Comparison of ENCODE assay signal across 27 mouse cellular contexts in genomic region chr9:101235786-101236185, GRCm38 (mm10). TPM values are rescaled to one million over a fixed set of nuclear protein-coding genes. Genes with fewer than 3 reads are reported as not detected.
A peak's percentile ranks its signal among the peaks of the same experiment; 100 is the strongest.
DNase-seq lines count a peak whose midpoint lies in the region; ATAC-seq and TF ChIP-seq lines count a peak whose summit lies in the region.
"Had no signal": no experiment of that assay in that cellular context is flagged by ENCODE, and none has a peak within 500 bp of the region (broad histone marks: within the 10 kb centered on the region; RNA-seq: fewer than 3 reads in every experiment).

No protein-coding gene starts in this region.

- no peak for TF ChIP-seq EP300 in heart, postnatal 0 days (IDR thresholded peaks at IDR 0.05; ENCODE audit: low read depth)

- DNase-seq in gastrocnemius, adult 2 months = no peak
- DNase-seq in gastrocnemius, adult 8-10 months (ENCODE audit: low spot score in 2 of 2) = no peak
- peak; percentile 25 for DNase-seq in heart, postnatal 0 days (ENCODE audit: low spot score)
- no peak for DNase-seq in kidney, postnatal 36 days
- no peak for DNase-seq in yolk sac, embryonic 10.5 days (ENCODE audit: low spot score)
- DNase-seq: adrenal gland, adult 8-10 months; adrenal gland, postnatal 14 days; adrenal gland, postnatal 36 days; cerebellum, adult 11-12 months; cerebellum, adult 2 months; cerebellum, adult 9-10 months; cerebellum, postnatal 10 days; cerebellum, postnatal 25 days had no signal

- intact Hi-C loops in gastrocnemius, adult 2 months (cut with DNase I) = no loop called here

- 43% methylated on average over 2 of the region's 2 CpGs for WGBS in heart, postnatal 0 days
- 53% methylated on average over 2 of the region's 2 CpGs for WGBS in heart, embryonic 11.5 days (ENCODE audit: insufficient replicate concordance)

- H3K4me3 ChIP-seq in gastrocnemius, adult 2 months = no peak overlapping the region
- no peak overlapping the region for H3K4me3 ChIP-seq in heart, postnatal 0 days (ENCODE audit: low read depth, low read length)
- H3K4me3 ChIP-seq in heart, embryonic 11.5 days (ENCODE audit: low read depth, low read length) = no peak overlapping the region
- H3K4me3 ChIP-seq in myocyte = no peak overlapping the region
- H3K4me3 ChIP-seq: embryonic facial prominence, embryonic 12.5 days; embryonic facial prominence, embryonic 15.5 days; erythroblast, embryonic 14.5 days; forebrain, embryonic 10.5 days; forebrain, embryonic 12.5 days had no signal

- no peaks in the 10 kb centered on the region for H3K27me3 ChIP-seq in heart, postnatal 0 days (ENCODE audit: control insufficient read depth, insufficient read depth, low read length)
- H3K27me3 ChIP-seq in heart, embryonic 11.5 days (ENCODE audit: control insufficient read depth, insufficient read depth, low read length) = no peaks in the 10 kb centered on the region
- H3K27me3 ChIP-seq in myocyte (ENCODE audit: control insufficient read depth, insufficient read depth, insufficient read length) = no peaks in the 10 kb centered on the region
- H3K27me3 ChIP-seq: CH12.LX; embryonic facial prominence, embryonic 12.5 days; embryonic facial prominence, embryonic 15.5 days; forebrain, embryonic 12.5 days; Patski had no signal

- H3K9ac ChIP-seq in heart, postnatal 0 days (replicated peaks; ENCODE audit: low read depth, low read length) = no peak overlapping the region
- H3K9ac ChIP-seq in heart, embryonic 11.5 days (ENCODE audit: low read depth, low read length) = no peak overlapping the region
- H3K9ac ChIP-seq: embryonic facial prominence, embryonic 12.5 days; embryonic facial prominence, embryonic 15.5 days; forebrain, embryonic 12.5 days had no signal

- H3K4me2 ChIP-seq in heart, postnatal 0 days (ENCODE audit: low read depth, low read length) = no peak overlapping the region
- no peak overlapping the region for H3K4me2 ChIP-seq in heart, embryonic 11.5 days
- no peak overlapping the region for H3K4me2 ChIP-seq in myocyte (ENCODE audit: low read depth)
- H3K4me2 ChIP-seq: embryonic facial prominence, embryonic 12.5 days; embryonic facial prominence, embryonic 15.5 days; forebrain, embryonic 12.5 days had no signal

- H3K9me3 ChIP-seq in heart, postnatal 0 days (replicated peaks; ENCODE audit: control insufficient read depth, low read length) = no peaks in the 10 kb centered on the region
- no peaks in the 10 kb centered on the region for H3K9me3 ChIP-seq in heart, embryonic 11.5 days (replicated peaks; ENCODE audit: control insufficient read depth, low read length)
- H3K9me3 ChIP-seq: embryonic facial prominence, embryonic 12.5 days; embryonic facial prominence, embryonic 15.5 days; forebrain, embryonic 10.5 days; forebrain, embryonic 12.5 days; G1E had no signal

- H3ac ChIP-seq in myocyte (ENCODE audit: control insufficient read depth, insufficient read length) = no peak overlapping the region

- peak; percentile 4; the same call in 1 of the 2 replicates for ATAC-seq in heart, postnatal 0 days (ENCODE audit: insufficient read depth, low read depth)
- ATAC-seq in heart, embryonic 11.5 days (replicated peaks; ENCODE audit: insufficient number of reproducible peaks, low FRiP score, low TSS enrichment) = no peak
- ATAC-seq: activated CD4-positive, CD25-positive, alpha-beta regulatory T cell, adult 4 months; CD4-positive, CD25-positive, alpha-beta regulatory T cell, adult 4 months; forebrain, embryonic 14.5 days; forebrain, embryonic 16.5 days; Patski had no signal

- peaks cover 28% of the 10 kb centered on the region for H3K79me2 ChIP-seq in myocyte (ENCODE audit: control insufficient read depth, insufficient read depth)

- TF ChIP-seq CTCF in gastrocnemius, adult 2 months (IDR thresholded peaks at IDR 0.05) = peak; percentile 26; the same call in 1 of the 2 replicates
- peak; percentile 19; the same call in 1 of the 2 replicates for TF ChIP-seq CTCF in heart, postnatal 0 days (IDR thresholded peaks at IDR 0.05; ENCODE audit: low read depth)

- H3K4me1 ChIP-seq in heart, postnatal 0 days (ENCODE audit: control insufficient read depth, insufficient read depth) = peaks cover 6% of the 10 kb centered on the region; the same call in 1 of the 2 replicates
- no peaks in the 10 kb centered on the region for H3K4me1 ChIP-seq in heart, embryonic 11.5 days (ENCODE audit: control insufficient read depth, insufficient read depth, low read length)
- H3K4me1 ChIP-seq: embryonic facial prominence, embryonic 12.5 days; embryonic facial prominence, embryonic 15.5 days; forebrain, embryonic 10.5 days; forebrain, embryonic 12.5 days had no signal

- H3K27ac ChIP-seq in gastrocnemius, adult 2 months = peak overlapping the region; percentile 67
- no peak overlapping the region for H3K27ac ChIP-seq in heart, postnatal 0 days (ENCODE audit: low read depth)
- no peak overlapping the region for H3K27ac ChIP-seq in heart, embryonic 11.5 days (ENCODE audit: low read depth, low read length)
- H3K27ac ChIP-seq: embryonic facial prominence, embryonic 12.5 days; embryonic facial prominence, embryonic 15.5 days; forebrain, embryonic 10.5 days; forebrain, embryonic 12.5 days had no signal

- no peaks in the 10 kb centered on the region for H3K36me3 ChIP-seq in heart, postnatal 0 days (replicated peaks; ENCODE audit: control insufficient read depth, insufficient read depth, low read length)
- H3K36me3 ChIP-seq in heart, embryonic 11.5 days (ENCODE audit: control insufficient read depth, insufficient read depth, low read length) = no peaks in the 10 kb centered on the region
- H3K36me3 ChIP-seq in myocyte (ENCODE audit: control insufficient read depth, insufficient read depth) = no peaks in the 10 kb centered on the region
- H3K36me3 ChIP-seq: embryonic facial prominence, embryonic 12.5 days; embryonic facial prominence, embryonic 15.5 days; forebrain, embryonic 10.5 days; forebrain, embryonic 12.5 days; G1E had no signal

- TF ChIP-seq POLR2A in myocyte (IDR thresholded peaks at IDR 0.05; ENCODE audit: insufficient read length, low read depth) = no peak

TF ChIP-seq in myocyte, 11 proteins besides CTCF, POLR2A, EP300 and RAD21:
- no peak for TF ChIP-seq MAX (IDR thresholded peaks at IDR 0.05; ENCODE audit: low read depth)
- no peak for TF ChIP-seq CEBPB (IDR thresholded peaks at IDR 0.05; ENCODE audit: insufficient read depth, poor library complexity, severe bottlenecking)
- no peak for TF ChIP-seq TCF3 (IDR thresholded peaks at IDR 0.05; ENCODE audit: insufficient read length, low read depth)
- no peak for TF ChIP-seq TCF12 (IDR thresholded peaks at IDR 0.05; ENCODE audit: insufficient read depth, poor library complexity, severe bottlenecking)
- TF ChIP-seq MYOG (IDR thresholded peaks at IDR 0.05; ENCODE audit: control insufficient read depth in 1 of 3, insufficient read depth in 1 of 3, insufficient read length in 2 of 3, low read depth in 2 of 3) = peak in 2 of 3 experiments; percentile 28 to 74
- peak; percentile 37 to 64 (median 42) for TF ChIP-seq MYOD1 (IDR thresholded peaks at IDR 0.05; ENCODE audit: control insufficient read depth in 1 of 3, insufficient read length in 2 of 3, low read depth in 2 of 3)
- TF ChIP-seq REST (IDR thresholded peaks at IDR 0.05; ENCODE audit: insufficient read depth, insufficient read length) = no peak
- TF ChIP-seq POLR2AphosphoS2 (IDR thresholded peaks at IDR 0.05; ENCODE audit: insufficient read length, low read depth) = no peak
- TF ChIP-seq E2F4 (IDR thresholded peaks at IDR 0.05; ENCODE audit: insufficient read depth) = no peak
- TF ChIP-seq USF1 (IDR thresholded peaks at IDR 0.05; ENCODE audit: low read depth) = no peak
- no peak for TF ChIP-seq SRF (IDR thresholded peaks at IDR 0.05; ENCODE audit: control insufficient read depth, insufficient read length, low read depth)

RNA-seq across cellular contexts. Expression of gene Ppp2r3a, which starts 15.8 kb away (rescaled TPM):
- 100 to 1,000 TPM; 162 to 209 TPM for total RNA-seq in gastrocnemius, adult 2 months (2021)
- total RNA-seq in gastrocnemius, adult 8-10 months (2022) = 100 to 1,000 TPM; 149 to 175 (median 166) TPM
- 99.0 and 118 TPM in 2 replicates for total RNA-seq in heart, postnatal 0 days (2014; rRNA removed; ENCODE audit: low replicate concordance)
- polyA plus RNA-seq in heart, postnatal 0 days (2015; fragmentation: Nextera tagmentation; extraction: Ambion mirVana) = 63.3 and 76.2 TPM in 2 replicates
- polyA plus RNA-seq in heart, embryonic 11.5 days (2014; fragmentation: Nextera tagmentation; extraction: Ambion mirVana) = 71.3 and 82.3 TPM in 2 replicates
- polyA plus RNA-seq in myocyte (2012; fragmentation: generic; extraction: Trizol) = 6.0 TPM
- polyA plus RNA-seq: G1E had no signal
